Mouse (Mus musculus) ES-Bruce4 (cell line): ENCODE data around the gene Adarb1. TPM values are rescaled to one million over a fixed set of nuclear protein-coding genes. Genes with fewer than 3 reads are reported as not detected.

Experiments used
- H3K27ac ChIP-seq: 2 replicates; pipeline ENCODE4 v1.5.1; 2012; ENCODE audit warnings: low read length, inconsistent platforms; ENCODE audit not compliant: insufficient read depth
- H3K27me3 ChIP-seq: 2 replicates; pipeline ENCODE4 v1.6.1; 2012; ENCODE audit warnings: mild to moderate bottlenecking, low read length, inconsistent platforms; ENCODE audit not compliant: control insufficient read depth, poor library complexity, insufficient read depth, severe bottlenecking
- H3K36me3 ChIP-seq: 2 replicates; pipeline ENCODE4 v1.6.1; 2012; ENCODE audit warnings: inconsistent platforms, mild to moderate bottlenecking, low read length, moderate library complexity; ENCODE audit not compliant: control insufficient read depth, poor library complexity, insufficient read depth, severe bottlenecking
- H3K4me1 ChIP-seq: one replicate; pipeline ENCODE4 v1.8.1; 2011; ENCODE audit warnings: low read length; ENCODE audit not compliant: control insufficient read depth, insufficient read depth
- H3K4me3 ChIP-seq: 2 replicates; pipeline ENCODE4 v1.5.1; 2011; ENCODE audit warnings: low read depth, mild to moderate bottlenecking, low read length
- H3K9ac ChIP-seq: 2 replicates; pipeline ENCODE4 v1.6.1; 2012; ENCODE audit warnings: low read depth, mild to moderate bottlenecking, inconsistent platforms; ENCODE audit not compliant: poor library complexity, severe bottlenecking
- H3K9me3 ChIP-seq: replicated peaks from 2 replicates; pipeline ENCODE4 v1.6.1; 2012; ENCODE audit warnings: mild to moderate bottlenecking, low read length, inconsistent platforms; ENCODE audit not compliant: control insufficient read depth, poor library complexity, insufficient read depth, severe bottlenecking
- CTCF ChIP-seq: IDR thresholded peaks from one replicate; pipeline ENCODE4 v1.8.1; 2011; ENCODE audit warnings: low read depth, low read length
- EP300 ChIP-seq: IDR thresholded peaks from 2 replicates; pipeline ENCODE4 v1.6.1; 2011; ENCODE audit warnings: low read depth, low read length; ENCODE audit not compliant: insufficient read depth
- POLR2A ChIP-seq: IDR thresholded peaks from one replicate; pipeline ENCODE4 v1.8.1; 2011; ENCODE audit warnings: low read length; ENCODE audit not compliant: insufficient read depth
- polyA plus RNA-seq: library from polyadenylated mRNA; stranded (reverse); fragments of >200 nt; gene quantifications from 2 replicates; pipeline ENCODE4 v1.2.4, GENCODE M21; 2011; ENCODE audit warnings: low read depth; ENCODE audit not compliant: missing spikeins, insufficient read depth, insufficient read length

Adarb1 gene
- polyA plus RNA-seq, result 8.8 and 9.7 TPM in 2 replicates

GRCm38 (mm10) chr10:77418138-77418537, at the start of gene Adarb1:
Adarb1 (minus strand) TSS chr10:77418270.
- Histone ChIP-seq H3K36me3 (no peaks in the 10 kb centered on the region), H3K9me3 (no peaks in the 10 kb centered on the region), H3K27ac (no peak within 1 kb of the TSS), H3K9ac (peak within 1 kb of the TSS; percentile 74), H3K4me3 (peak within 1 kb of the TSS; percentile 69), H3K4me1 (no peaks in the 10 kb centered on the region), H3K27me3 (no peaks in the 10 kb centered on the region)
- TF ChIP-seq EP300 (0 out of 2 replicates have a peak, but pooled peaks have one; percentile 21), CTCF (no peak), POLR2A (peak; percentile 52)

GRCm38 (mm10) chr10:77467407-77467806, 49.3 kb upstream of the Adarb1 start:
- H3K27ac ChIP-seq, result no peak overlapping the region
- H3K4me1 ChIP-seq, result no peaks in the 10 kb centered on the region
- H3K36me3 ChIP-seq, result no peaks in the 10 kb centered on the region
- H3K9ac ChIP-seq, result no peak overlapping the region
- no peaks in the 10 kb centered on the region for H3K9me3 ChIP-seq
- TF ChIP-seq EP300 (no peak), POLR2A (no peak), CTCF (no peak)
- H3K4me3 ChIP-seq, result no peak overlapping the region
- H3K27me3 ChIP-seq, result no peaks in the 10 kb centered on the region

- Histone ChIP-seq H3K27me3 (no peaks in the 10 kb centered on the region), H3K9ac (no peak overlapping the region), H3K36me3 (no peaks in the 10 kb centered on the region), H3K4me1 (no peaks in the 10 kb centered on the region), H3K9me3 (no peaks in the 10 kb centered on the region), H3K27ac (no peak overlapping the region), H3K4me3 (no peak overlapping the region)
- no peak for TF ChIP-seq CTCF
- no peak for TF ChIP-seq EP300
- no peak for TF ChIP-seq POLR2A
Measured at GRCm38 (mm10) chr10:77465902-77466301, 47.8 kb upstream of the Adarb1 start.

GRCm38 (mm10) chr10:77464181-77464936, 46.3 kb upstream of the Adarb1 start:
- H3K4me3 ChIP-seq, result no peak overlapping the region
- H3K27me3 ChIP-seq, result no peaks in the 10 kb centered on the region
- no peaks in the 10 kb centered on the region for H3K4me1 ChIP-seq
- no peak overlapping the region for H3K9ac ChIP-seq
- TF ChIP-seq POLR2A, result no peak
- TF ChIP-seq EP300, result no peak
- no peak for TF ChIP-seq CTCF
- no peaks in the 10 kb centered on the region for H3K9me3 ChIP-seq
- no peaks in the 10 kb centered on the region for H3K36me3 ChIP-seq
- H3K27ac ChIP-seq, result no peak overlapping the region

GRCm38 (mm10) chr10:77461161-77461560, 43.1 kb upstream of the Adarb1 start:
- no peaks in the 10 kb centered on the region for H3K27me3 ChIP-seq
- H3K9me3 ChIP-seq, result no peaks in the 10 kb centered on the region
- no peak overlapping the region for H3K27ac ChIP-seq
- H3K4me1 ChIP-seq, result no peaks in the 10 kb centered on the region
- no peak overlapping the region for H3K9ac ChIP-seq
- H3K4me3 ChIP-seq, result no peak overlapping the region
- TF ChIP-seq CTCF (no peak), POLR2A (no peak), EP300 (no peak)
- H3K36me3 ChIP-seq, result no peaks in the 10 kb centered on the region

GRCm38 (mm10) chr10:77457701-77458100, 39.6 kb upstream of the Adarb1 start:
- no peaks in the 10 kb centered on the region for H3K27me3 ChIP-seq
- no peak overlapping the region for H3K4me3 ChIP-seq
- TF ChIP-seq POLR2A, result no peak
- TF ChIP-seq CTCF, result no peak
- TF ChIP-seq EP300, result no peak
- H3K9ac ChIP-seq, result no peak overlapping the region
- H3K36me3 ChIP-seq, result no peaks in the 10 kb centered on the region
- no peaks in the 10 kb centered on the region for H3K9me3 ChIP-seq
- no peak overlapping the region for H3K27ac ChIP-seq
- no peaks in the 10 kb centered on the region for H3K4me1 ChIP-seq
